In the genomic region with DNA sequence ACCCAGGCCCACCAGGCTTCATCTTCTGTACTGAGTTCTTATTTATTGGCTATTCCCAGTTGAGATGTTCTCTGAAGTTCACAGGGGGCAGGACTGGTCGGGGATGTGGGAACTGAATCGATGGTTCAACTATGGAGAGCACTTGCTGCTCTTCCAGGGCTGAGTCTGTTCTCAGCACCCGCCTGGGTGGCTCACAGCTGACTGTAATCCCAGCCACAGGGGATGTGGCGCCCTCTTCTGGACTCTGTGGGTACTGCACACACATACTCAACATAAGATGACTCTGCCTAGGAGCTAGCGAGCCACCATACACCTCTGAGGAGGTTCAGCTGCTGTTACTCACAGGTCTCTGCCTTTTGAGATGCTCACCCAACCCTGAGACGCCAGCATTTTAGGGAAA, we compare ENCODE assay signal across 8 mouse cellular contexts.
DNase-seq lines count a peak whose midpoint lies in the region; TF ChIP-seq lines count a peak whose summit lies in the region.
"Had no signal": no experiment of that assay in that cellular context is flagged by ENCODE, and none has a peak within 500 bp of the region (broad histone marks: within the 10 kb centered on the region; RNA-seq: fewer than 3 reads in every experiment).

No protein-coding gene starts in this region.

- H3K27me3 ChIP-seq in ES-Bruce4 (ENCODE audit: control insufficient read depth, insufficient read depth, low read length, poor library complexity, severe bottlenecking): no peaks in the 10 kb centered on the region

- H3K4me1 ChIP-seq in ES-Bruce4 (ENCODE audit: control insufficient read depth, insufficient read depth, low read length): no peaks in the 10 kb centered on the region
- H3K4me1 ChIP-seq: heart, embryonic 15.5 days had no signal

- TF ChIP-seq EP300 in ES-Bruce4 (IDR thresholded peaks at IDR 0.05; ENCODE audit: insufficient read depth, low read depth, low read length): no peak

- H3K27ac ChIP-seq in layer of hippocampus, adult 2 months: no peak overlapping the region
- no peak overlapping the region for H3K27ac ChIP-seq in ES-Bruce4 (ENCODE audit: insufficient read depth, low read length)
- H3K27ac ChIP-seq: heart, embryonic 15.5 days had no signal

- TF ChIP-seq CTCF in layer of hippocampus, adult 2 months (conservative IDR thresholded peaks at IDR 0.05): peak; percentile 69
- peak; percentile 90 for TF ChIP-seq CTCF in ES-Bruce4 (IDR thresholded peaks at IDR 0.05; ENCODE audit: low read depth, low read length)

- no peak overlapping the region for H3K9ac ChIP-seq in ES-Bruce4 (ENCODE audit: low read depth, poor library complexity, severe bottlenecking)
- H3K9ac ChIP-seq: heart, embryonic 15.5 days had no signal

- H3K9me3 ChIP-seq in ES-Bruce4 (replicated peaks; ENCODE audit: control insufficient read depth, insufficient read depth, low read length, poor library complexity, severe bottlenecking): no peaks in the 10 kb centered on the region
- H3K9me3 ChIP-seq: heart, embryonic 15.5 days had no signal

- no peak for TF ChIP-seq POLR2A in ES-Bruce4 (IDR thresholded peaks at IDR 0.05; ENCODE audit: insufficient read depth, low read length)

- no peaks in the 10 kb centered on the region for H3K36me3 ChIP-seq in ES-Bruce4 (ENCODE audit: control insufficient read depth, insufficient read depth, low read length, poor library complexity, severe bottlenecking)
- H3K36me3 ChIP-seq: heart, embryonic 15.5 days had no signal

- no peak for DNase-seq in layer of hippocampus, adult 2 months (ENCODE audit: low spot score in 2 of 2)
- no peak for DNase-seq in layer of hippocampus, postnatal 14 days (ENCODE audit: low spot score in 2 of 2)
- peak; percentile 42 to 44 for DNase-seq in B cell, adult 2 months
- peak; percentile 29 to 37 for DNase-seq in natural killer cell, adult 2 months (ENCODE audit: low spot score in 2 of 2)
- DNase-seq in spleen, adult 18-20 months: no peak
- no peak for DNase-seq in cerebellum, postnatal 10 days

- H3K4me3 ChIP-seq in layer of hippocampus, adult 2 months: no peak overlapping the region
- H3K4me3 ChIP-seq in ES-Bruce4 (ENCODE audit: low read depth, low read length): no peak overlapping the region
- H3K4me3 ChIP-seq: heart, embryonic 15.5 days had no signal

Comparison
In these comparisons a context has a peak if more than half of its experiments do, and no peak if none do; other contexts are left out.
1. DNase-seq: peak in B cell, adult 2 months (2 of 2) and natural killer cell, adult 2 months (2 of 2); none in layer of hippocampus, adult 2 months (0 of 2), layer of hippocampus, postnatal 14 days (0 of 2), spleen, adult 18-20 months (0 of 2) and cerebellum, postnatal 10 days (0 of 2).